Mouse (Mus musculus) splenic B cell, adult 2 months (primary cell): ENCODE measurements around the gene Agfg2.
"Not testable (repeated sequence)": the region's sequence is repeated elsewhere in the genome, so short reads cannot be mapped to it uniquely, and the experiment has no call there.

Experiments
- DNase-seq: peaks from one replicate; pipeline ENCODE4 v3.0.0-alpha.2; 2011; ENCODE audit warnings: low read depth, low spot score
- H3K27me3 ChIP-seq: 2 replicates; pipeline ENCODE4 v1.6.1; 2012; ENCODE audit warnings: mild to moderate bottlenecking, low read length, moderate library complexity, mixed read lengths; ENCODE audit not compliant: control insufficient read depth, poor library complexity, insufficient read depth, severe bottlenecking
- H3K36me3 ChIP-seq: 2 replicates; pipeline ENCODE4 v1.6.1; 2012; ENCODE audit warnings: mild to moderate bottlenecking, low read length, moderate library complexity, mixed read lengths; ENCODE audit not compliant: control insufficient read depth, poor library complexity, insufficient read depth, severe bottlenecking

The Agfg2 gene

DNA sequence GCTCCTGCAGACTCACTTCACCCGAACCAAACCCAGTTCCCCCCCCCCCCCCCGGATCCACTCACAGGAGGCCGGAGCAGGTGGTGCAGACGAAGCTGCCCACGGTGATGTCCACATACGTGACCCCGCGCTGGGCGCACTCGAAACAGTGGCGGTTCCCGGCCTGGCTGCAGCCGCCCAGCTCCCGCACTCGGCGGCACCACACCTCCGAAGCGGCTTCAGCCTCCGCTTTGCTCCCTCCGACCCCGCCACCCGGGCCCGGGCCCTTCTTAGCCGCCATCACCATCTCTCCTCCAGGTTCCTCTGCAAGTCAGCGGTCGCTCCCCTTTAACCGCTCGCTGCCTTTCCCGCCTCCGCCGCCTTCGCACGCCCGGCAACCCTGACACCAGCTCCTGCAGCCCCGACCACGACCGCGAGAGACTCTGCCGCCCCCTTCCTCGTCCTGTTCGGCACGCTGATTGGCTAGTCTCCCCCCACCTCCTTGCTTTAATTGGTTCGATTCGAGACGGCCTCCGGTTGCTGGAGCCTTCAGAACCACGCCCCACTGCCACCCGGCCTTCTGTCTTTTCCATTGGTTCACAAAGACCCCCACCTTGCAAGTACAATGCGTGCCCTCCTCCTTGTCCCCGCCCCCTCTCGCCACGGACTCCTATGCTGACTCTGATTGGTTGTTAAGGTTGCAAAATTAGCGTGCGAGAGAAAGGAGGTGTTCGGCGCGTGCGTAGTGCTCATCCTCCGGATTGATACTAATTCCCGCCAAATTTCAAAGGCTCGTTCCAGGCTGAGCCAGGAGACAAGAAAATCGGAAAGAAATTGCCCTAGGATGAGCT is at the start of gene Agfg2:
TSS of gene Agfg2 (minus strand) at position 433 of the 830 bp plus-strand sequence.
- Histone ChIP-seq H3K36me3 (no peaks in the 10 kb centered on the region), H3K27me3 (no peaks in the 10 kb centered on the region)
- peak; percentile 99 for DNase-seq

GRCm38 (mm10) chr5:137733638-137734288 is 49.2 kb upstream of the Agfg2 start:
- H3K36me3 ChIP-seq = no peaks in the 10 kb centered on the region
- no peaks in the 10 kb centered on the region for H3K27me3 ChIP-seq
- no peak for DNase-seq

DNA sequence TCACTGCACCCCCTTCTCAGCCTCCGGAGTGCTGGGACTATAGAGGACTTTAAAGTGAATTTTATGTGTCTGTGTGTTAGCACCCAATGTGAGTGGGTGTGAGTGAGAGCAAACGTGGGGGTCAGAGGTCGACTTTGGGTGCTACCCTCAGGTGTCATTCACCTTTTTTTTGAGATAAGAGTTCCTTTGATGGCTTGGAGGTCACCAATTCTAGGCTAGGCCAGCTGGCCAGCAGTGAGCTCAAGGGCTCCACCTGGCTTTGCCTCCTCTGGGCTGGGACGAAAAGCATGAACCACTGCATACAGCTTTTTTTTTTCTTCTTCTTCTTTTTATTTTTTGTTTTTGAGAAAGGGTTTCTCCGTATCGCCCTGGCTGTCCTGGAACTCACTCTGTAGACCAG is 42.2 kb upstream of the Agfg2 start:
- no peak for DNase-seq
- no peaks in the 10 kb centered on the region for H3K36me3 ChIP-seq

GRCm38 (mm10) chr5:137723840-137724239 is 39.3 kb upstream of the Agfg2 start:
- Histone ChIP-seq H3K27me3 (no peaks in the 10 kb centered on the region), H3K36me3 (no peaks in the 10 kb centered on the region)
- peak; percentile 66 for DNase-seq

More for the DNA sequence above, 42.2 kb upstream of the Agfg2 start:
- H3K27me3 ChIP-seq = no peaks in the 10 kb centered on the region

- DNase-seq = peak; percentile 36
- not testable (repeated sequence) for H3K27me3 ChIP-seq
Observed at GRCm38 (mm10) chr5:137720558-137721164, 36.1 kb upstream of the Agfg2 start.

DNA sequence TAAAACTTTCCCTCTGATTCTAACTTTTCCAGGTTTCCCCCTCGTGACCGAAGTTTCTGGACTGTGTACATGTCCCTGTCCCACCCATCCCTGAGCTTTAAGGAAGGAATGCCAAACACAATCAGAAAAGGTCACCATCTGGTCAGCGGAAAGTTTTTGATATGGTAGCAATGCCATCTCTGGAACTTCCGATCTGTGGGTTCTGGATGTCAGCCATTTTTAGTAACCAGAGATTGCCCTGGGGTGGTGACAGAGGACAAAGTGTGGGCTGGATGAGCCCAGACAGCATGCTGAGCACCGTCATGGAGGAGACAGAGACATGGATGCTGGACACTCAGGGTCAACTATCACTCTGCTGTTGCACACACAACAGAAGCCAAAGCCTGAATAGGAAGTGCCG is 34.6 kb upstream of the Agfg2 start:
- no peak for DNase-seq
- Histone ChIP-seq H3K27me3 (no peaks in the 10 kb centered on the region), H3K36me3 (no peaks in the 10 kb centered on the region)

More at GRCm38 (mm10) chr5:137720558-137721164, 36.1 kb upstream of the Agfg2 start:
- H3K36me3 ChIP-seq = not testable (repeated sequence)

DNA sequence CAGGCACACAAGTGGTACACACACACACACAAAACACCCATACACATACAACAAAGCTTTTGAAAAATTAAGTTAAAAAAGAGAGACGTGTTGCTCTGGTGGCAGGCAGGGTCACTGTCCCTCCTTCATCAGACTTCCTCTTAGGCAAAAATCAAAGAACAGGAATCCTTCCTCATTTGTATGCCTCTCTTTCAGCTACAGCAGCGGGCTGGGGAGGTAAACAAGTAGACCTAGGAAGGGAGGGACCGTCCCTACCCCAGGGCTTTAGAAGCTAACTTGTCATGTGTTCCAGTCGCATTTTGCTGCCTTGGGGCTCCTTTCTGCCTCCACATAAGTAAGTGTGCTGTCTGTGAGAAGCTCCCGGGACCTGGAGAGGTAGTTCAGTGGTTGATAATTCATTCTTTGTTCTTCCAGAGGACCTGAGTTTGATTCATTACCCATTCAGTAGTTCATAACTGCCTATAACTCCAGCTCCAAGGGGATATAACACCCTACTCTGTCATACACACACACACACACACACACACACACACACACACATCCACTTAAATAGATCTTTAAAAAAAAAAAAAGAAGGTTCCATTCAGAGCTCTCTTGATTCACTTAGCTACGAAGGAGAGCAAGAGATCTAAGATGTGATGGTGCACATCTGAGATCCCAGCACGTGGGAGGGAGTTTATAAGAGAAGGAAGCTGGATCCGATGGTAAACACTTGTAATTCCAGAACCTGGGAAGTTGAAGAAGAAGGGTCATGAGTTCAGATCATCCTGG is 33.7 kb upstream of the Agfg2 start:
- no peaks in the 10 kb centered on the region for H3K36me3 ChIP-seq
- peak; percentile 72 for DNase-seq
- H3K27me3 ChIP-seq = no peaks in the 10 kb centered on the region

- Histone ChIP-seq H3K36me3 (no peaks in the 10 kb centered on the region), H3K27me3 (no peaks in the 10 kb centered on the region)
- DNase-seq = no peak
Observed at GRCm38 (mm10) chr5:137715685-137716084, 31.2 kb upstream of the Agfg2 start.

DNA sequence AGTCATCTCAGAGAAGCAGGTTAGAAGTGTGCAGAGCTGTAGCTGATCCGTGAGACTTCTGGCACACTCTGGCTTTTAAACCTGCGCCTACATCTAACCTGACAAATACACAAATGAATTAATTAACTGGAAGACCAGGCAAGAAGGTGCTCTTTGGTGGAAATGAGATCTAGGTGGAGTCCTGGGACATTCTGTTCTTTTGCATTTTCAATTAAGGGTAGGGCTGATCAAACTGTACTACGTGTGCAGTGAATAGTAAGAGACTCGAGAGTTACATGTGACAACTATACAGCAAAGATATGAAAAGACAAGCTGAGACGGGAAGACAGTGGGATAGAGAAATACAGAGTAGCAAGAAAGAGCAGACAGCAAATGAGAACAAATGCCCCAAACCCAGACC is 28.9 kb upstream of the Agfg2 start:
- H3K36me3 ChIP-seq = no peaks in the 10 kb centered on the region
- no peak for DNase-seq
- no peaks in the 10 kb centered on the region for H3K27me3 ChIP-seq

DNA sequence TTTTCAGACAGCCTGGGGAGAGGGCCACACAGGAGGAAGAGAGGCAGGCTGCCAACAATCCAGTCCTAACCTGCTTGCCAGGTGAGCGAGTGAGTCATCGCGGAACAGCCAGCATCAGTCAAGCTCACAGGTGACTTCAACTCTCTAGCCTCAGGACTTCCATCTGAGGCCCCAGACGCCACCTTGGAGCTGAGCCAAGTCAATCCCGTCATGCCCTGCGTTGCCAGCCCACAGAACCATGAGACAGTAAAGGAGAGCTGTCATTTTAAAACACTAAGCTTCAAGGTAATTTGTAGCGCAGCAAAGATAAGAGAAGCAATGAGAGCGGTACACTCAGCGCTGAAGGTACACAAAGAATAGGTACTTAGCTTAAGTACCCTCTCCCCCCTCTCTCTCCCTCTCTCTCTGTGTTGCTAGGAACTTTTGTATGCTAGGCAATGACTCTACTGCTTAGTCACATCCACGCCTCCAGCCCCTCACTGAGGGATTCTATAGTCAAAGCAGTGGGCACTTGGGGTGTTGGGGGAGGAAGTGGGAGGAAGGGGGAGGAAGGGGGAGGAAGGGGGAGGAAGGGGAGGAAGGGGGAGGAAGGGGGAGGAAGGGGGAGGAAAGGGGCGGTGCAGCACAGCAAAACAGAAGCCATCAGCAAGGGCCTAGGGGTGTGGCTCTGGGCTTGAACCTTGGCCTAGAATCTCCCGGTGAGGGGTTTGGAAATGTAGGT is 22.5 kb upstream of the Agfg2 start:
- DNase-seq = peak; percentile 86
- H3K36me3 ChIP-seq = no peaks in the 10 kb centered on the region

GRCm38 (mm10) chr5:137705242-137705641 is 20.7 kb upstream of the Agfg2 start:
- Histone ChIP-seq H3K27me3 (no peaks in the 10 kb centered on the region), H3K36me3 (no peaks in the 10 kb centered on the region)
- peak; percentile 33 for DNase-seq

More for the DNA sequence above, 22.5 kb upstream of the Agfg2 start:
- no peaks in the 10 kb centered on the region for H3K27me3 ChIP-seq

DNA sequence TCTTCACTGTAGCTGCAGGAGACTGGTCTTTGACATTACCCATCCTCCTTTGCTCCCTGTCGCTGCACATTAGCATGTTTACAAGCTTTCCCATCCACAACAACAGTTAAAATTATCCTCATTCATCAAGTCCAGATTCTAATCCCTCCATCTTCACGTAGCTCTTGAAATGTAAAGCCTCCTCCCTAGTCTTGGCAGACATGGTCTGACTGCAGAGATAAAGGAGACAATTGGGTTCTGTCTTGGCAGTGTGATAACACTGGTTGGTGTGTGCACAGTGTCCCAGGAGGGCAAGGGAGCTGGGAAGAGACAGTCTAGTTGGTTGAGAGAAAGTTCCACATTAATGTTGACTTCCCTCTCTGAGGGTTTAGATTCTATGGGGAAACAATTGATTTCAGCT is 15.3 kb upstream of the Agfg2 start:
- H3K36me3 ChIP-seq = no peaks in the 10 kb centered on the region
- H3K27me3 ChIP-seq = no peaks in the 10 kb centered on the region
- no peak for DNase-seq

- Histone ChIP-seq H3K36me3 (no peaks in the 10 kb centered on the region), H3K27me3 (no peaks in the 10 kb centered on the region)
- no peak for DNase-seq
Observed at GRCm38 (mm10) chr5:137699080-137699479, 14.6 kb upstream of the Agfg2 start.

GRCm38 (mm10) chr5:137695930-137696329 is 11.4 kb upstream of the Agfg2 start:
- Histone ChIP-seq H3K27me3 (no peaks in the 10 kb centered on the region), H3K36me3 (no peaks in the 10 kb centered on the region)
- no peak for DNase-seq
